Mouse (Mus musculus): ENCODE results near the gene Lman2l.
A peak's percentile ranks its signal among the peaks of the same experiment; 100 is the strongest.

Gene Lman2l

GRCm38 (mm10) chr1:36444471-36445464, at the start of gene Lman2l:
Gene Lman2l (minus strand): TSS chr1:36445271.
- DNase-seq (ENCODE audit: low spot score), result peak; percentile 95

- no peak for DNase-seq (ENCODE audit: low spot score)
Observed at GRCm38 (mm10) chr1:36493299-36493698, 48.2 kb upstream of the Lman2l start.

- peak; percentile 42 for DNase-seq (ENCODE audit: low spot score)
Observed at GRCm38 (mm10) chr1:36492416-36493139, 47.5 kb upstream of the Lman2l start.

GRCm38 (mm10) chr1:36489661-36490060, 44.6 kb upstream of the Lman2l start:
- no peak for DNase-seq (ENCODE audit: low spot score)

- DNase-seq (ENCODE audit: low spot score), result no peak
Observed at GRCm38 (mm10) chr1:36487111-36487510, 42.0 kb upstream of the Lman2l start.

GRCm38 (mm10) chr1:36485080-36485479, 40.0 kb upstream of the Lman2l start:
- no peak for DNase-seq (ENCODE audit: low spot score)

- no peak for DNase-seq (ENCODE audit: low spot score)
Observed at GRCm38 (mm10) chr1:36483825-36484224, 38.8 kb upstream of the Lman2l start.

- no peak for DNase-seq (ENCODE audit: low spot score)
Observed at GRCm38 (mm10) chr1:36479903-36480899, 35.1 kb upstream of the Lman2l start.

GRCm38 (mm10) chr1:36478343-36478795, 33.3 kb upstream of the Lman2l start:
- no peak for DNase-seq (ENCODE audit: low spot score)

- DNase-seq (ENCODE audit: low spot score), result no peak
Observed at GRCm38 (mm10) chr1:36476426-36476825, 31.4 kb upstream of the Lman2l start.

- DNase-seq (ENCODE audit: low spot score), result no peak
Observed at GRCm38 (mm10) chr1:36475480-36476110, 30.5 kb upstream of the Lman2l start.

- no peak for DNase-seq (ENCODE audit: low spot score)
Observed at GRCm38 (mm10) chr1:36474646-36475045, 29.6 kb upstream of the Lman2l start.

- no peak for DNase-seq (ENCODE audit: low spot score)
Observed at GRCm38 (mm10) chr1:36473211-36473780, 28.2 kb upstream of the Lman2l start.

- DNase-seq (ENCODE audit: low spot score), result no peak
Observed at GRCm38 (mm10) chr1:36472106-36472440, 27.0 kb upstream of the Lman2l start.

- DNase-seq (ENCODE audit: low spot score), result peak; percentile 94
Observed at GRCm38 (mm10) chr1:36471181-36472105, 26.4 kb upstream of the Lman2l start, which contains the start of gene Cnnm4. Gene Cnnm4 (plus strand): TSS chr1:36471620.

- DNase-seq (ENCODE audit: low spot score), result no peak
Observed at GRCm38 (mm10) chr1:36469811-36470444, 24.9 kb upstream of the Lman2l start.

GRCm38 (mm10) chr1:36467446-36467845, 22.4 kb upstream of the Lman2l start:
- DNase-seq (ENCODE audit: low spot score), result no peak

- peak; percentile 38 for DNase-seq (ENCODE audit: low spot score)
Observed at GRCm38 (mm10) chr1:36465641-36466160, 20.6 kb upstream of the Lman2l start.

- no peak for DNase-seq (ENCODE audit: low spot score)
Observed at GRCm38 (mm10) chr1:36461829-36462228, 16.8 kb upstream of the Lman2l start.
